Mouse (Mus musculus) ES-Bruce4 (cell line): ENCODE results near the gene Sec14l2. TPM values are rescaled to one million over a fixed set of nuclear protein-coding genes. Genes with fewer than 3 reads are reported as not detected.

Experiments used
- H3K27ac ChIP-seq: 2 replicates; pipeline ENCODE4 v1.5.1; 2012; ENCODE audit warnings: low read length, inconsistent platforms; ENCODE audit not compliant: insufficient read depth
- H3K27me3 ChIP-seq: 2 replicates; pipeline ENCODE4 v1.6.1; 2012; ENCODE audit warnings: mild to moderate bottlenecking, low read length, inconsistent platforms; ENCODE audit not compliant: control insufficient read depth, poor library complexity, insufficient read depth, severe bottlenecking
- H3K36me3 ChIP-seq: 2 replicates; pipeline ENCODE4 v1.6.1; 2012; ENCODE audit warnings: inconsistent platforms, mild to moderate bottlenecking, low read length, moderate library complexity; ENCODE audit not compliant: control insufficient read depth, poor library complexity, insufficient read depth, severe bottlenecking
- H3K4me1 ChIP-seq: one replicate; pipeline ENCODE4 v1.8.1; 2011; ENCODE audit warnings: low read length; ENCODE audit not compliant: control insufficient read depth, insufficient read depth
- H3K4me3 ChIP-seq: 2 replicates; pipeline ENCODE4 v1.5.1; 2011; ENCODE audit warnings: low read depth, mild to moderate bottlenecking, low read length
- H3K9ac ChIP-seq: 2 replicates; pipeline ENCODE4 v1.6.1; 2012; ENCODE audit warnings: low read depth, mild to moderate bottlenecking, inconsistent platforms; ENCODE audit not compliant: poor library complexity, severe bottlenecking
- H3K9me3 ChIP-seq: replicated peaks from 2 replicates; pipeline ENCODE4 v1.6.1; 2012; ENCODE audit warnings: mild to moderate bottlenecking, low read length, inconsistent platforms; ENCODE audit not compliant: control insufficient read depth, poor library complexity, insufficient read depth, severe bottlenecking
- CTCF ChIP-seq: IDR thresholded peaks from one replicate; pipeline ENCODE4 v1.8.1; 2011; ENCODE audit warnings: low read depth, low read length
- EP300 ChIP-seq: IDR thresholded peaks from 2 replicates; pipeline ENCODE4 v1.6.1; 2011; ENCODE audit warnings: low read depth, low read length; ENCODE audit not compliant: insufficient read depth
- POLR2A ChIP-seq: IDR thresholded peaks from one replicate; pipeline ENCODE4 v1.8.1; 2011; ENCODE audit warnings: low read length; ENCODE audit not compliant: insufficient read depth
- polyA plus RNA-seq: library from polyadenylated mRNA; stranded (reverse); fragments of >200 nt; gene quantifications from 2 replicates; pipeline ENCODE4 v1.2.4, GENCODE M21; 2011; ENCODE audit warnings: low read depth; ENCODE audit not compliant: missing spikeins, insufficient read depth, insufficient read length

Sec14l2 gene
- polyA plus RNA-seq, 1 experiment = 5.4 TPM

GRCm38 (mm10) chr11:4101851-4102250 is 21.4 kb downstream of the Sec14l2 start:
- no peak overlapping the region for H3K9ac ChIP-seq
- no peak for TF ChIP-seq EP300
- TF ChIP-seq POLR2A = no peak
- no peak for TF ChIP-seq CTCF
- no peak overlapping the region for H3K27ac ChIP-seq
- H3K9me3 ChIP-seq = no peaks in the 10 kb centered on the region
- H3K36me3 ChIP-seq = no peaks in the 10 kb centered on the region
- no peaks in the 10 kb centered on the region for H3K4me1 ChIP-seq
- H3K4me3 ChIP-seq = no peak overlapping the region
- H3K27me3 ChIP-seq = no peaks in the 10 kb centered on the region

- TF ChIP-seq POLR2A (no peak), CTCF (no peak), EP300 (no peak)
- Histone ChIP-seq H3K27ac (no peak overlapping the region), H3K4me1 (no peaks in the 10 kb centered on the region), H3K36me3 (no peaks in the 10 kb centered on the region), H3K9ac (no peak overlapping the region), H3K27me3 (no peaks in the 10 kb centered on the region), H3K9me3 (no peaks in the 10 kb centered on the region), H3K4me3 (no peak overlapping the region)
Observed at GRCm38 (mm10) chr11:4099447-4099846, 23.8 kb downstream of the Sec14l2 start.

DNA sequence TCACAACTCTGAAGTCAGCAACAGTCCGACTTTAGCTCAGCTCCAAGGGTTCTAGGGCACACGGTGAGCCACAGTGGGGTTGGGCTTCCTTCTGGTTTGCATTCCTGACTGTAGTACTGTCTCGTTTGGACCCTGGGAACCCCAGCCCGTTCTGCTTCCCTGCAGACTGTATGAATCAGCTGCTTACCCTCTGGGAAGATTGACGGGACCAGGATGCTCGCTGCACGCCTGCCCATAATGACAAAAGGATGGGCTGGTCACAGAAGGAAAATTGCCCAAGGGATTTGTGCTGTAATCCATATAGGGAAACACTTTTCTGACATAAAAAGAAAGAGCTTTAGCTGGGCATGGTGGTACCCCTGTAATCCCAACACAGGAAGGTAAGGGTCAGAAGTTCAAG is 24.4 kb downstream of the Sec14l2 start:
- TF ChIP-seq EP300 (no peak), POLR2A (no peak), CTCF (no peak)
- no peaks in the 10 kb centered on the region for H3K9me3 ChIP-seq
- H3K36me3 ChIP-seq = no peaks in the 10 kb centered on the region
- H3K27me3 ChIP-seq = no peaks in the 10 kb centered on the region
- no peak overlapping the region for H3K27ac ChIP-seq
- no peaks in the 10 kb centered on the region for H3K4me1 ChIP-seq
- no peak overlapping the region for H3K4me3 ChIP-seq
- no peak overlapping the region for H3K9ac ChIP-seq

DNA sequence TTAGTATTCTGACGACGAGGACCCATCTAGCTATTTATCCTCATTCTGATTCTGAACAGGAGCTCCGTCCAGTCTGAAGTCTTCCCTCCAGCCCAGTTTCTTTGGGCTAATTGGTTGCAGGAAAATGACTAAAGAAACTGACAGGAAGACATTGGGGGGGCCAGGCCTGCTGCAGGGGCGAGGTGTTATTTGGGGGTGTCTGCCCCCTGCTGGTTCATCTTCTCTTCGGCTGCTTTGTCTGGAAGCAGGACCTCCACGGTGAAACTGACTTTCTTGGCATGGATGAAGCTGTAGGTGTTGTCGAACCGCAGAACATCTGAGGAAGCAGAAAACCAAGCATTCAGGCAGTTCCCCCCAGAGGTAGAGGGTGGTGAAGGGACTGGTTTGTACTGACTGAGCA is 25.1 kb downstream of the Sec14l2 start:
- Histone ChIP-seq H3K9me3 (no peaks in the 10 kb centered on the region), H3K4me3 (no peak overlapping the region), H3K4me1 (no peaks in the 10 kb centered on the region), H3K27ac (no peak overlapping the region), H3K27me3 (no peaks in the 10 kb centered on the region), H3K9ac (no peak overlapping the region), H3K36me3 (no peaks in the 10 kb centered on the region)
- TF ChIP-seq POLR2A (no peak), EP300 (no peak), CTCF (peak; percentile 27)

DNA sequence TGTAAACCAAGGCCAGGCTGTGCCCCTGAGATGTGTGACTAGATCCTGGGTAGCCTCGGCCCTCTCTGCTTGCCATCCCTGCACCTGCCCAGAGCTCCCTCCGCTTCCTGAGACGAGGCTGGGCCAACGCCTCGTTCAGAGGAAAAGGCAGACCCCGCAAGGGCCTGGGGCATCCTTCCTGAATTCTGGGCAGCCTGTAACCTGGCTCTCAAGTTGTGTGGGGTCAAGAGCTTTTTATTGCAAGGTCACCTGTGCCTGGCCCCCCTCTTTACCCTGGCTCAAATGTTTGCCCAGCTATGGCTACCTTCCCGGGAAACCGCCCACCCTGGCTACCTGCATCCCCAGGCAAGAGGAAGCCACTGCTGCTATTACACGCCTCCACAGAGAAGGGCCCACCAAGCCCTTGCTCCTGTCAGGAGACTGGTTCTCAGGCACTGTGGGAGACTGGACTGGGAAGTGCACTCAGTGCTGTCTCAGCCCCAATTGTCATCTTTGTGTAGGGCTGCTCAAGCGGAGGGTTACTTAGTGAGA is 26.1 kb downstream of the Sec14l2 start:
- Histone ChIP-seq H3K27me3 (no peaks in the 10 kb centered on the region), H3K4me3 (peak overlapping the region; percentile 91), H3K9me3 (no peaks in the 10 kb centered on the region), H3K4me1 (no peaks in the 10 kb centered on the region), H3K27ac (peak overlapping the region; percentile 80), H3K9ac (peak overlapping the region; percentile 86), H3K36me3 (no peaks in the 10 kb centered on the region; the same call in none of the 2 replicates)
- TF ChIP-seq POLR2A = no peak
- TF ChIP-seq EP300 = no peak
- TF ChIP-seq CTCF = no peak

GRCm38 (mm10) chr11:4096054-4096984 is 26.9 kb downstream of the Sec14l2 start:
- H3K9me3 ChIP-seq = no peaks in the 10 kb centered on the region
- no peaks in the 10 kb centered on the region for H3K27me3 ChIP-seq
- H3K9ac ChIP-seq = peak overlapping the region; percentile 86
- peak overlapping the region; percentile 80 for H3K27ac ChIP-seq
- TF ChIP-seq POLR2A (peak; percentile 96), CTCF (no peak), EP300 (peak; percentile 75)
- peak overlapping the region; percentile 91 for H3K4me3 ChIP-seq
- H3K36me3 ChIP-seq = no peaks in the 10 kb centered on the region; the same call in none of the 2 replicates
- no peaks in the 10 kb centered on the region for H3K4me1 ChIP-seq
